Mouse (Mus musculus) urinary bladder, postnatal 4 days (tissue): Measurements from ENCODE around the gene Far1.

Source experiments
- DNase-seq, 2 experiments: peaks; one replicate each; pipeline ENCODE4 v3.0.0; 2021 to 2022; ENCODE audit warnings: low spot score in 2 of 2

Far1 gene

GRCm38 (mm10) chr7:113513286-113513962 is at the start of gene Far1:
Gene Far1, plus strand, starts transcription at chr7:113513834.
- DNase-seq, result peak; percentile 98 to 99

DNA sequence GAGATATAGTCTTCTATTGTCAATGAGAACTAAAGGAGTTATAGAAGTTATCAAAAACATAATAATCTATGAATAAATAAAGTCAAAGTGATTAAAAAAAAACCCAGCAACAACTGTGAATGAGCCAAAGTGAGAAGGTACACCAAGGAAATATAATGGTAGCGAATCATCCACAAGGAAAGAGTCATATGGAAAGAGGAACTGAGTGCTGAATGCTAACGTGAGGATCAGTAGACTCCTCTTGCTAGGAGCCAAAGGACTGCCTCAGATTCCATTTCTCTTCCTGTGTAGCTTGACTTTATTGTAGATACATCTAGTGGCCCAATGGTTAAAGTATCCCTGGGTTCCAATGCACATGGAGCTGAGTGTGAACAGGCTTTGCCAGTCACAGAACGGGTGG is 45.3 kb upstream of the Far1 start:
- DNase-seq, result no peak

DNA sequence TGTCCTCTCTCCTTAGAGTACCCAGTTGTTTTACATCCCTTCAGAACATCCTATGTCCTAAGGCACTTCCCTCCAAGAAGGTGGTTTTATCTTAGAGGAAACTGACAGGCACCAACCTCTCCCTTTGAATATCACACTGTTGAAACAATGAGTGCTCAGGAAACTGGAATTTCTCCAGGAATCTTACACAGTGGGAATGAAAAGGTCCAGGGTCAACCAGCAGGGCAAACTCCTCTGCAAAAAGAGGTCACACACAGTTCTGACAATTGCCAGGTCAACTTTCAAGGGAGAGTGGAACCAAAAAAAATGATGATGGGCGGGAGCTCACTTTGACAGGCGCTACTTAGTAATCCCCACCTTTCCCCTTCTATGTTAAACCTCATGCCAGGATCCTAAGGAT is 43.0 kb upstream of the Far1 start:
- DNase-seq, result no peak

DNA sequence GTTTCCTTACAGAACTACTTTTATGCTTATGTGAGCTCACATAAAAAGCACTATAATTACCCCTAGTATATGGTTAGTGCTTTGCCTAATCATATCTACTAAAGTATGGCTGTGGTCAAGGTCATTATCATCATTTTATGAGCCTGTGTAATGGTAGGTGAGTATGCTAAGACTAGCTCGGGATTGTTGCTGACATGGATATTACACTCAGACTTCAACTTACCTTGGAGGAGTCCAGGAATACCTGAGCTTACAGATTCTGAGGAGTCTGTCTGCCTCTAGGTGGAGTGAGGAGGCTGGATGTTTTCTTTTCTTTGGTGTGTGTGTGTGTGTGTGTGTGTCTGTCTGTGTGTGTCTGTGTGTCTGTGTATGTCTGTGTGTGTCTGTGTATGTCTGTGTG is 42.0 kb upstream of the Far1 start:
- no peak for DNase-seq

GRCm38 (mm10) chr7:113495792-113496191 is 17.8 kb upstream of the Far1 start:
- DNase-seq, result no peak

DNA sequence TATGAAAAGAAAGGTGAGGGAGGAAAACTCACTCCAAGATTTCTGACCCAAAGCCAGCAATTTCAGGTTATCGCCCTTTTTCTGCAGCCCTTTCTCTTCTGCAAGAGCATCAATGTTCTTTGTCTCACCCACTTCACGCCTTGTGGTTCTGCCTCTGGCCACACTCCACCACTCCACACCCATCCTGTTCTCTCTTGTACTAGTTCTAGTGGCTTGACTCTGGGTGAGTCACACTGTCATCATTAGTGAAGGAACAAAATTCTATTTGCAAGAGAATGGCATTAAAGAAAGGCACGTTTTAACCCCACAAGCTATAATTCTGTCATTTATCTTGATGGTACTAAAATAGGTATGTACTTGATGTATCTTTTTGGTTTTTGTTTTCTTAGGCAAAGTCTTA is 15.2 kb upstream of the Far1 start:
- no peak for DNase-seq

- no peak for DNase-seq
Measured at GRCm38 (mm10) chr7:113499821-113500220, 13.8 kb upstream of the Far1 start.

DNA sequence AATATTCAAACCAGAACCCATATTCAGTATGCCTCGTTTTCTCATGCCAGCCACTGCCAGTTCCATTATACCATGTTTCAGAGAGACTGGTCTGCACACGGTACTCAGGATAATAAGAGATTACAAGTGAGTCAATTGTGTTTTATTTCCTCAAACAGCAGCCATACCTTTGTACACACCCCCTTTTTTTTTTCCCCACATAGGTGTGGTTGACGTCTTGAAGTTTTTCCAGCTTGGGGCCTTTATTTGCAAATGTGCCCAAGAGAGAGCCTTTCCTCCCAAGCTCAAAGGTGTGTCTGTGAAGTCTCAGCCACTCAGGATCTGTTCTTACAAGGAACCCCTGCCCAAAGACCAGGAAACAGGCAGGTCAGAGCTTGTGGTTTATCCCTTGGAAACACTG is 11.2 kb upstream of the Far1 start:
- no peak for DNase-seq

- DNase-seq, result no peak
Measured at GRCm38 (mm10) chr7:113505047-113505446, 8.6 kb upstream of the Far1 start.

GRCm38 (mm10) chr7:113505516-113506045 is 8.1 kb upstream of the Far1 start:
- no peak for DNase-seq

DNA sequence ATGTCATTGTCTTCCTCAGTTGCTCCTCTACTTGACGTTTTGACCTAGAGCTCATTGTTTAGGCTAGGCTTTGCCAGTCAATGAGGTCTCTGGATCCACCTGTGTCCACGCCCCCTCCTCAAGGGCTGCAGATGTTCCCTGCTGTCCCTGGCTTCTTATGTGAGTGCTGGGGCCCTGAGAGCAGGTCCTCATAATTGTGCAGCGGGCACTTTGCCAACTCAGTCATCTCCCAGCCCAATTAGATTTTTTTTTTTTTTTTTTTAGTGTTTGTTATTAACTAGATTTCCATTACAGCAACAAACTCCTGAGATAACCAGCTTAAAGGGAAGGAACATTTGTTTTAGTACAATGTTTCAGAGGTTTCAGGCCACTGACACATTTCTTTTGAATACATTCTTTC is 5.8 kb upstream of the Far1 start:
- no peak for DNase-seq

DNA sequence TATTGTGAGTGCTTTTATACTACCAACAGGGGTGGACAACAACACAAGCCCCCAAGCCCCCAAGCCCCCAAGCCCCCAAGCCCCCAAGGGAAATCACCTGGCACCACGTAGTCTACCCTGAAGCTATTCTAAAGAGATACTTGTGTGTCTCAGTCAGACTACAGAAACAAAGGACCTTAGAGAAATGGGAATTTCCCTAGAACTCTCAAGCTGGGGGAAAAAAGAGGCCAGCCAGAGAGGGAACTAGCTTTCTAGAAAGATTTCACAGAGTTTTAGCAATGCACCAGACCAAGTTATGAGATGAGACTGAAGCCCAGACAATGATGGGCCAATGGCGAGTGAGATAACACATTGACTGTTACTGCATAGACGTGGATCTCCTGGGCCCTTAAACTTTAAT is 2.2 kb upstream of the Far1 start:
- no peak for DNase-seq

DNA sequence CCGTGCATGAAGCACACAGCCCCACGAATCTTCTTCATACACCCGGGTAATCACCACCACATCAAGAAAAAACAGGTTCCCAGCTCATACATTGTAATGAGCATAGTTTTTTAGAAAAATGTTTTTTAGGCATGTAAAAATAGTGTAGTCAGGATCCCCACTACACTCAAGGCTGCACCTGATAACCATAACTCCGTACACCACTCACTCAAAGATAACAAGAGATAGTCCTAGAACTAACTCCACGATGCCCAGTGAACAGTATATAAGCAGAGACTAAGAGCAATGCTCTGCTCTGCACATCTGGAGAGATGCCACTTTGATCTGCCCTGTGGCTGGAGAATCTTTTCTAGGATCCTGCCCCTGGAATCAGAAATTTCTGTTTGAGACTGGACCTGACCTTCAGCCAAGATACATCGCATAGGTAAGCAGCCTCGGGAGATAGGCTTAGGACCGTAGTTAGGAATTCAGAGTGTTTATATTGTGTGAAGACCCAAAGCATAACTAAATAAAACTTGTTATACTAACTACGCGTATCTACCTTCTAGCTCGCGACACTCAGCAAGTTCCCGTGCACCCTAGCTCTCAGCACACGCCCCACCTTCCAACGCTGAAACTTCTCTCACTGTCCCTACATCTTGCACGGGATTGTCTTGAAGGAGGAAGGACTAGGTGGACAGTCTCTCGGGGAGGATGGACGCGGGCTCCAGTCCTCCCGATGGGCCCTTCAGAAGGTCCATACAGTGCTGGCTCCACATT is 928 bp upstream of the Far1 start:
- DNase-seq, result no peak

- DNase-seq, result no peak
Measured at GRCm38 (mm10) chr7:113513963-113514649, 472 bp downstream of the Far1 start.

GRCm38 (mm10) chr7:113515831-113516230 is 2.2 kb downstream of the Far1 start:
- DNase-seq, result no peak

GRCm38 (mm10) chr7:113518419-113518818 is 4.8 kb downstream of the Far1 start:
- DNase-seq, result no peak

DNA sequence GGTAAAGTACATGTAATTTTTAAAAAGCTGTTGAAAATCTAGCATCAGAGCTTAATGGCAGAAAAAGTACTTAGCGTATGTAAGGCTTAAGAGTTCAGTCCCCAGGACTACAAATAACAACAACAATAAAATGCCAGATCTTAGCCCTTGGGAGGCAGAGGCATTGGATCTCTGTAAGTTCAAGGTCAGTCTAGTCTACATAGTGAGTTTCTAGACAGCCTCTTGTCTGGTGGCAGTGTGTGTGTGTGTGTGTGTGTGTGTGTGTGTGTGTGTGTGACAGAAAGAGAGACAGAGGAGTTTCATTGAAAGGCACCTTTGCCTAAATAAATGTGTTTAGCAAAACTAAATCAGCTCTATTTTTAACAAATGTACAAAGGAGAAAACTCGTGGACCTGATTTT is 5.3 kb downstream of the Far1 start:
- no peak for DNase-seq

DNA sequence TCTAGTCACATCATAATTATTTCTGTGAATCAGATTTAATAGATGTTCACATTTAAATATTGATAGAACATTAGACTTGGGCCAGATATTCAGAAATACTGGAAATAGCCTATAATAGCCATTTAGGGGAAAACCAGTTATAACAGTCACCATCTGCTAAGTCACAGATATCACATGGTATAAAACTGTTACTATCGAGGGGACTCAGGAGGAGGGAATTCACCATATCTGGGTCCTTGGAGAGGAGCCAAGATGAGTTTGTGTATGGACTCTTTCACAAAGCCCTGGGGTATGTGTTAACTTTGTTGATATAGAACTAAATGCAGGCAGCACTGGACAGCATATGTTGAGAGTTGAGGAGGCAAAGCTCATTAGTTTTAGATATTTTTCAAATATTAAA is 29.5 kb downstream of the Far1 start:
- no peak for DNase-seq

DNA sequence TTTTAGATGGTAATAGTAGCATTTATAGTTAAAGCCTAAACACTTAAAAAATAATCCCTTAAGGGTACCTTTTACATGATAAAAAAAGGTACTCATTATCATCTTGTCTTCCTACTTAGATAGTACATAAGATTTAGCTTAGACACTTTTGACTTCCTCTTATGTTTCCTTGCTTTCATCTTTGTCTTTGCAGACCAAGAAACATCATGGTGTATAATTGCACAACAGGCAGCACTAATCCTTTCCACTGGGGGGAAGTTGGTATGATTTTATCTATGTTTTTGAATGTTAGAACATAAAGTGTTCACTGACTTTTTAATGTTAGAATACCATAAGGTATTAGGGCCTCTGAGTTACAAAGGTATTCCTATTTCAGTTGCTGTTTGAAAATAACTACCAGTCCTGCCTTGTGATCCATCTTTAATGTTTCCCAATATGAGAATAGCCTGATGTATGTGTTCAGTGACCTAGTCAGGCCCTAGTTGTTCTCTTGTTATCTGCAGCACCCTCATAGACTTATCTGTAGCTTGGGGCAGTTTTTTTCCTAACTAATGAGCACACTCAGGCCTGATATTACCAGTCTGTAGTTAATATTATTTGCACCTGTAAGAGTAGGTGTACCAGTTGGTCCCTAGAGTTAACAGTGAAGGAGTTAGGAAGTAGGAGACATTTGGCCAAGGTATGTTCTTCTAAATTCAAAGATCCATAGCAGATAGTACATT is 38.3 kb downstream of the Far1 start:
- no peak for DNase-seq

DNA sequence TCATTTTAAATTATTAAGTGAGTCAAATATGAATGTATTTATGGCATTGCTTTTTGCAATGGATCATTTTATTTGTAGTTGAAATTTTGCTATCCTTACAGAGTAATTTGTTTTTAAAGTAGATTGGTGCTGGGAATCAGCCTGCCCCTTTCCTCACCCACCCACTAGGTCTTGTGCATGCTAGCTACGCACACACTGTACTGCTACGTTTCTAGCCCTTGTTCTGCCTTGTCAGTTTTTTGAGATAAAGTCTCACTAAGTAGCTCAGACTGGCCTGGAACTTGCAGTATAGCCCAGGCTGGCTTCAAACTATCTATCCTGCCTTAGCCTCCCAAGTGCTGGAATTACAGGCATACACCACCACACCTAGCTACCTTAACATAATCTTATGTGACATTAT is 38.9 kb downstream of the Far1 start:
- DNase-seq, result no peak

DNA sequence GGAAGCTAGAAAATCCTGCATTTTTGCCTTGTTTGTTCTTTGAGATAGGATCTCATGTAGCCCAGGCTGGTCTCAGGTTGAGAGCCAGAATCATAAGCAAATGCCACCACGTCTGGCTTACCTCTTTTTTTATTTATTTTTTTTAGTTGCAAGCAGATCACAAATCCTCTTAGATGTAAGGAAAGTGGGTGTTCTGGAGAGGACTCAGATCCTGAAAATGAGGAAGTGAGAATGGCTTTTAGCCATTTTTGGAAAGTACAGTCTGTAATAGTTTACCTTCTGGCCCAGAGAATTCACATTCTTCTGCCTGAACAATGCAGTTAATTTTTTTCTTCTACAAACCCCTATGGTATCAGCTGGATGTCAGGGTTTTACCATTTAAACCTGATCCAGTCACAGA is 42.5 kb downstream of the Far1 start:
- no peak for DNase-seq

DNA sequence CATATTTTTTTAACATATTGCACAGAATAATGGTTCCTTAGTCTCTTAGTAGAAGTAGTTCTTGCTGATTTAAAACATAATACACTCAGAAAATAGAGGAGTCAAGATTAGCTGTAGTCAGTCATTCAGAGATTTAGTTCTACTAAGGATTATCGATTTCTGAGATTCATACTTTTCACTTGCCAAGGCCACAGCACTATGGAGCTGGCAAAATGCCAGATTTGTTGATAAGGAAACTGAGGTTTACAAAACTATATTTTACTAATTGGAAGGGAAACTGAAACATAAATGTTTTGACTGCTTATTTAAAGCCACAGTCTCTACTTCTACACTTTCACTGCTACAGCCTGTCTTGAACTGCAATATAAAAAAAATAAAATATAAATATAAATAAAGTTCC is 53.3 kb downstream of the Far1 start:
- no peak for DNase-seq
